Mouse (Mus musculus) kidney, adult 2 months (tissue): ENCODE data around the gene Fras1. TPM values are rescaled to one million over a fixed set of nuclear protein-coding genes. Genes with fewer than 3 reads are reported as not detected.

Experiments used
- DNase-seq: peaks from one replicate; pipeline ENCODE4 v3.0.0; 2021
- H3K27ac ChIP-seq: fragments of 200-500 bp; 2 replicates; pipeline ENCODE4 v1.5.1; 2012; ENCODE audit warnings: low read depth, low read length, control low read depth, inconsistent platforms; ENCODE audit not compliant: insufficient read depth
- H3K27me3 ChIP-seq: fragments of 200-500 bp; replicated peaks from 2 replicates; pipeline ENCODE4 v1.6.1; 2012; ENCODE audit warnings: mild to moderate bottlenecking, moderate library complexity, low read length, inconsistent platforms; ENCODE audit not compliant: control insufficient read depth, insufficient read depth
- H3K36me3 ChIP-seq: fragments of 200-500 bp; 2 replicates; pipeline ENCODE4 v1.6.1; 2012; ENCODE audit warnings: mild to moderate bottlenecking, moderate library complexity, low read length, inconsistent platforms; ENCODE audit not compliant: control insufficient read depth, insufficient read depth
- H3K4me1 ChIP-seq: fragments of 200-500 bp; 2 replicates; pipeline ENCODE4 v1.6.1; 2011; ENCODE audit warnings: low read length; ENCODE audit not compliant: control insufficient read depth, insufficient read depth
- H3K4me3 ChIP-seq: fragments of 200-500 bp; 2 replicates; pipeline ENCODE4 v1.5.1; 2011; ENCODE audit warnings: mild to moderate bottlenecking, low read depth, low read length, control low read depth; ENCODE audit not compliant: insufficient read depth
- CTCF ChIP-seq: fragments of 200-500 bp; conservative IDR thresholded peaks from 2 replicates; pipeline ENCODE4 v1.5.1; 2011; ENCODE audit warnings: low read depth, mild to moderate bottlenecking, control low read depth, low read length, moderate library complexity, mixed read lengths; ENCODE audit not compliant: insufficient read depth, insufficient read length
- POLR2A ChIP-seq: fragments of 200-500 bp; IDR thresholded peaks from one replicate; pipeline ENCODE4 v1.6.1; 2011; ENCODE audit warnings: low read depth, low read length, control low read depth
- WGBS: fragments of 180-500 bp; shearing (Covaris S2); methylation state at CpG from one replicate; pipeline ENCODE4 v1.1.7; 2018; 5-methylcytosine and 5-hydroxymethylcytosine counted together
- polyA plus RNA-seq: library from polyadenylated mRNA; depleted of rRNA; stranded (reverse); fragments of >200 nt; gene quantifications from 2 replicates; pipeline ENCODE4 v1.2.3, GENCODE M21; 2012

Fras1 gene
- polyA plus RNA-seq, 1 experiment = 6.1 TPM

DNA sequence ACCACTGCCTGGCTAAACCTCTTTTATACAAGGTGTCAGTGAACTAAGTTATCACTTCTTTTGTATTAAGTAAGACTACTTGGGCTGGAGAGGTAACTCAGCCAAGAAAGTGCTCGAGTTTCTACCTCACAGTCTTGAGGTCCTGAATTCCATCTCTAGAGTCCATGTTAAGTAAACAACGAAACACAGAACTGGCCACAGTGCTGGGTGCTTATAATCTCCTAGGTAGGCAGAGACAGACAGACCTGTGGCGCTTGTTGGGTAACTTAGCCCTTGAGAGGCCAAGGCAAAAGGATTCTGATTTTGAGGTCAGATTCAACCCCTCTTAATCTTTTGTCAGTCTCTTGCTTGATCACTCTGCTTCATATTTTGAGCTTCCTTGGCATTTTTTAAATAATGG is 156.8 kb downstream of the Fras1 start:
- Histone ChIP-seq H3K4me3 (no peak overlapping the region), H3K4me1 (no peaks in the 10 kb centered on the region), H3K36me3 (no peaks in the 10 kb centered on the region), H3K27me3 (no peaks in the 10 kb centered on the region), H3K27ac (no peak overlapping the region)
- DNase-seq = no peak
- TF ChIP-seq POLR2A (no peak), CTCF (no peak)
- WGBS = 84% methylated on average over 3 of the region's 3 CpGs

DNA sequence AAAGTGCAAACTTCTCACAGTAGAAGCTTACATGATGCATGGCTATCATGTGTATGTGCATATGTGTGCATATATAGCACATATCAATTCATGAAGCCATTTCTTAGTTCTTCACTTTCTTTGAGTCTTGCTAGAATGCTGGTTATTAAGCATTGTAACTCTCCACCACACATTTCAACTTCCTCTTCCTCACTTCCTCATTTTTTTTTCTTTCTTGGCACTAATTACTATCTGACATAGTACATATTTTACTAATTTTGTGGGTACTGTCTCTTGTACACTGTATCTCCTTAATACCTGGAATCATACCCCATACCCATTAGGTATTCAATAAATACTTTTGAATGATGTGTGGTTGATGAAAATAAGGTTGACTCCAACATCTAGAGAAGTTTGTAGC is 158.2 kb downstream of the Fras1 start:
- no peaks in the 10 kb centered on the region for H3K27me3 ChIP-seq
- H3K4me1 ChIP-seq = no peaks in the 10 kb centered on the region
- no peaks in the 10 kb centered on the region for H3K36me3 ChIP-seq
- DNase-seq = no peak
- no peak overlapping the region for H3K27ac ChIP-seq
- H3K4me3 ChIP-seq = no peak overlapping the region
- TF ChIP-seq POLR2A (no peak), CTCF (no peak)

DNA sequence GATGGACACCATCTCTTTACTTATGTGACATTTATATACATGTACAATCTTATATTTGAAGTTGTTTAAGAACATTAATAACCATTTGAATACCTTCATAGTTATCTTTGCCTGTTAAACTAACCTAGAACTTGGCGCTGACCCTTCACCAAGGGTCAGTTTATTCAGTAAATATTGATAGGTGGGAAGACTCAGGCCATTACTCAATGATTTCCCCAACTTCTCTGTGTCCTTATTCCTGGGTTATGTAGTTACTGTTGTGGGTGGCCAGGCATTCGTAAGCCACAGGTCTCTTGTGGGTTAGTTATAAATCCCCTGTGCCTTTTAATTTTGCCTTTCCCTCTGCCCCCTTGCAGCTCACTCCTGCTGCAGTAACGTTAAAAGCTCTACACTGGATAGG is 162.8 kb downstream of the Fras1 start:
- H3K4me3 ChIP-seq = no peak overlapping the region
- WGBS = 74% methylated on average over 3 of the region's 3 CpGs
- H3K4me1 ChIP-seq = no peaks in the 10 kb centered on the region
- DNase-seq = no peak
- H3K27me3 ChIP-seq = no peaks in the 10 kb centered on the region
- H3K27ac ChIP-seq = no peak overlapping the region
- no peaks in the 10 kb centered on the region for H3K36me3 ChIP-seq
- TF ChIP-seq POLR2A (no peak), CTCF (no peak)

DNA sequence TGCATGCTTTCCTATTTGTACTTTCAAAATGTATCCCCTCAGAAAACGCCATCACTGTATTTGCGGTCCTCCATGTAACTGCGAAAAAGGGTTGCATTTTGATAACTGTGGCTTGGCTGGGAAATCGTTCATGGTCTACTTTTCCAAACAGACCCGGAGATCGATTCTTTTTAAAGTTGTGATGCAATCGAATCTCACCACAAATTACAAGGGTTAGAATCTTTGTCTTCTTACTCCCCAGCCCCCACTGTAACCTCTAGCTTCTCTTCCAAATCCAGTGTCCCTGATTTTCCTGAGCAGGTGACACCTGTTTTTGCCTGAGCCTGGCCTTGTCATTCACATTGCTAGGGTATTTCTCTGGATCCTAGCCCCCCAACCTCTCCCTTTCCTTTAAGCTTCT is 163.2 kb downstream of the Fras1 start:
- Histone ChIP-seq H3K4me1 (no peaks in the 10 kb centered on the region), H3K27ac (no peak overlapping the region), H3K36me3 (no peaks in the 10 kb centered on the region), H3K27me3 (no peaks in the 10 kb centered on the region), H3K4me3 (no peak overlapping the region)
- DNase-seq = no peak
- WGBS = 94% methylated on average over 7 of the region's 7 CpGs
- no peak for TF ChIP-seq POLR2A
- TF ChIP-seq CTCF = no peak

DNA sequence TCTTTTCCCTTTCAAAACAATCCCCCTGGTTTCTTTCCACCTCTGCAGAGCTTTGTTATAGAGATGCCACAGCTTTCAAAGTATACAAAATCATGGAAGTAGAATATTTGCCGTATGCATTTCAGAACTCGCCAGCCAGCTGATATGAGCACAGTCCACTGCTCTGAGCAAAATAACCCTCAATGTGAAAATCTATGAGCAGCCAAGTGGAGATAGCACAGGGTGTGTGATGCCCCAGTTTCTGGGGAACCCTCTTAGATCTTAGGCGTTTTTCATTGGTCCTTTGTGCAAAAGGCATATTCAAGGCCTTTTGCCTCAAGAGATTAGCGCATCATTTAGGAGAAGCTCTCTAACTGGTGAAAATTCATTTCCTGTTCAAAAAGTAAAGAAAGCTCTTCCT is 170.4 kb downstream of the Fras1 start:
- no peaks in the 10 kb centered on the region for H3K27me3 ChIP-seq
- H3K27ac ChIP-seq = no peak overlapping the region
- H3K4me1 ChIP-seq = no peaks in the 10 kb centered on the region
- no peaks in the 10 kb centered on the region for H3K36me3 ChIP-seq
- no peak overlapping the region for H3K4me3 ChIP-seq
- TF ChIP-seq POLR2A (no peak), CTCF (no peak)
- DNase-seq = no peak
- 93% methylated on average over 4 of the region's 4 CpGs for WGBS

DNA sequence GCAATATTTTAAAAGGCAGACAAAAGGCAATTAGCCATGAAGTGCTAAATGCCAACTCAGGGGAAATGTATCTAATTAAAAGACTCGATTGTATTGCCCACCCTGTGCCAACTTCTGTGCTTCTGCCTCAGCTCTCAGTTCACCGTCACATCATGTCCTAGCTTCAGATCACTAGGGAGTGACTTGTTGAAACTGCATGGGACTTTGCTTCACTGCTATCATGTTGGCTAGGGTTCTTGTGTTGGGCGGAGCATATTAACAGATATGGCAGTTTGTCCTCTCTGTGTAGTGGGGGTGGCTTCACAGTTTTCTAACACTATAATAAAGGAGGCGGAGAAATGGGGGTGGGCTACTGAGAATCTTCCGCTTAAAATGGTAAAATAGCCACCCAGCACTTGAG is 172.2 kb downstream of the Fras1 start:
- TF ChIP-seq POLR2A = no peak
- no peak for TF ChIP-seq CTCF
- no peak for DNase-seq
- Histone ChIP-seq H3K27me3 (no peaks in the 10 kb centered on the region), H3K4me1 (no peaks in the 10 kb centered on the region), H3K4me3 (no peak overlapping the region), H3K36me3 (no peaks in the 10 kb centered on the region), H3K27ac (no peak overlapping the region)
- WGBS = 89% methylated on average over 5 of the region's 5 CpGs

DNA sequence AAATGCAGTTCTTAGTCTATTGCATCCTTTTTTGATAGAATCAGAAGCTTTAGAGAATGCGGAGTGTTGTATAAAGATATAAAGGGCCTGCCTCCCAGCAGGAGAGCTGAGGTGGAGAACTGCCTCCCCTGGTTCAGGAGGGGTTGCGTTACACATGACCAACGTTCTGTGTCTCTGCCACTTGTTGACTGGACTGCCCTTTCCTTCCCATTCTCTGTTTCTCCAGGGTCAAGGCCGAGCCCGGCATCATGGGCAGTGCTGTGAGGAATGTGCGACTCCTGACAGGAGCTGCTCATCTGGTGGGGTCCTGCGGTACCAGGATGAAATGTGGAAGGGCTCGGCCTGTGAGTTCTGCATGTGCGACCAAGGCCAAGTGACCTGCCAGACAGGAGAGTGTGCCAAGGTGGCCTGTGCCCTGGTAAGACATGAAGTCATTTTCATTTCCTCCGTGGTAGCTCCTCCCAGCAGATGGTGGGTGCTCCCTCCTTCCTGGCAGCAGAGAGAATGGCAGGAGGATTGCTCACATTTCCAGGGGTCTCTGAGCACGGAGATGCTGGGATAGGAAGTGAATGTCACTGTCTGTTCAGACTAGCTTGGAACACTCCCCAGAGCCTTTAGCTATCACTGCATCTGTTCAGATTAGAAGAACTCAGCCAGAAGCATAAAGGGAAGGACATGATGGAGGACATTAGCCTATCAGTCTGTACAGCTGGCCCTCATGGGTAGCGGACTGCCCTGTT is 181.4 kb downstream of the Fras1 start:
- Histone ChIP-seq H3K4me3 (no peak overlapping the region), H3K4me1 (peaks cover 4% of the 10 kb centered on the region; the same call in 1 of the 2 replicates), H3K27me3 (no peaks in the 10 kb centered on the region), H3K27ac (no peak overlapping the region), H3K36me3 (no peaks in the 10 kb centered on the region)
- TF ChIP-seq POLR2A = no peak
- TF ChIP-seq CTCF = no peak
- peak; percentile 19 for DNase-seq
- 60% methylated on average over 12 of the region's 12 CpGs for whole genome bisulfite sequencing
